Mouse (Mus musculus): ENCODE data around the gene Fmo3.

DNA sequence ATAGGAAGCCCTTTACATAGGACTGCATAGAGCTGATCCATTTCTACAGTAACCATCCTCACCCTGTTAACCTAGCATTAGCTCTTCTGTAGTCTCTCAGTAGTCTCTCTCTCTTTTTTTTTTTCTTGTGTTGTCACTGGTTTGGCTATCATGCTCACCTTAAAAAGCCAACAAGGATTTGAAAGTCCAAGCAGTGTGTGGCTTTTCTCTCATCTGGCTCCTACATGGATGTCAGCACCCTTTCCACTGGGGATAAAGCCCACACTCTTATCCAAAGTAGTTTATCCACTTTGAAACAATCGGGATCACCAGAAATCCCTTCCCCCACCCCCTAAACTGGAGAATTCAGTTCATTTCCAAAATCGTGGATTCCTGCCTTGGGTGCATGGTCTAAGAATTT, 53.7 kb downstream of the Fmo3 start:
- TF ChIP-seq POLR2A (IDR thresholded peaks at IDR 0.05; ENCODE audit: borderline replicate concordance, extremely low read depth, low read depth, low read length): no peak
- no peak for TF ChIP-seq CTCF (IDR thresholded peaks at IDR 0.05; ENCODE audit: insufficient read depth, low read length)
